ENCODE assay signal across 10 mouse cellular contexts in genomic region chr4:115473585-115473984, GRCm38 (mm10). TPM values are rescaled to one million over a fixed set of nuclear protein-coding genes. Genes with fewer than 3 reads are reported as not detected.
"Had no signal": no experiment of that assay in that cellular context is flagged by ENCODE, and none has a peak within 500 bp of the region (broad histone marks: within the 10 kb centered on the region; RNA-seq: fewer than 3 reads in every experiment).

No protein-coding gene starts in this region.

RNA-seq across cellular contexts. Expression of gene Cyp4a30b, which starts 21.2 kb away (rescaled TPM):
- total RNA-seq: left cerebral cortex, adult 8-10 months; left cerebral cortex, postnatal 10 days; left cerebral cortex, postnatal 14 days; left cerebral cortex, postnatal 25 days; left cerebral cortex, postnatal 36 days; left cerebral cortex, postnatal 4 days; liver, adult 2 months; megakaryocyte-erythroid progenitor cell, adult 5-6 weeks; midbrain, postnatal 0 days; monocyte, adult 5-6 weeks had no signal

RNA-seq across cellular contexts. Expression of gene Cyp4a14, which starts 22.4 kb away (rescaled TPM):
- total RNA-seq: left cerebral cortex, adult 8-10 months; left cerebral cortex, postnatal 10 days; left cerebral cortex, postnatal 14 days; left cerebral cortex, postnatal 25 days; left cerebral cortex, postnatal 36 days; left cerebral cortex, postnatal 4 days; megakaryocyte-erythroid progenitor cell, adult 5-6 weeks; midbrain, postnatal 0 days; monocyte, adult 5-6 weeks had no signal

RNA-seq across cellular contexts. Expression of gene Cyp4a10, which starts 44.5 kb away (rescaled TPM):
- total RNA-seq: left cerebral cortex, adult 8-10 months; left cerebral cortex, postnatal 10 days; left cerebral cortex, postnatal 14 days; left cerebral cortex, postnatal 25 days; left cerebral cortex, postnatal 36 days; left cerebral cortex, postnatal 4 days; megakaryocyte-erythroid progenitor cell, adult 5-6 weeks; midbrain, postnatal 0 days; monocyte, adult 5-6 weeks had no signal
